Mouse (Mus musculus) liver, adult 2 months (tissue): ENCODE measurements around the gene Fam221b.

Experiments
- CTCF ChIP-seq: fragments of 200-500 bp; IDR thresholded peaks from 2 replicates; pipeline ENCODE4 v1.5.1; 2011; ENCODE audit warnings: low read depth, low read length, control low read depth
- POLR2A ChIP-seq: fragments of 200-500 bp; IDR thresholded peaks from 2 replicates; pipeline ENCODE4 v1.6.1; 2011; ENCODE audit warnings: low read length, control low read depth; ENCODE audit not compliant: insufficient read depth; ENCODE audit errors: extremely low read depth

DNA sequence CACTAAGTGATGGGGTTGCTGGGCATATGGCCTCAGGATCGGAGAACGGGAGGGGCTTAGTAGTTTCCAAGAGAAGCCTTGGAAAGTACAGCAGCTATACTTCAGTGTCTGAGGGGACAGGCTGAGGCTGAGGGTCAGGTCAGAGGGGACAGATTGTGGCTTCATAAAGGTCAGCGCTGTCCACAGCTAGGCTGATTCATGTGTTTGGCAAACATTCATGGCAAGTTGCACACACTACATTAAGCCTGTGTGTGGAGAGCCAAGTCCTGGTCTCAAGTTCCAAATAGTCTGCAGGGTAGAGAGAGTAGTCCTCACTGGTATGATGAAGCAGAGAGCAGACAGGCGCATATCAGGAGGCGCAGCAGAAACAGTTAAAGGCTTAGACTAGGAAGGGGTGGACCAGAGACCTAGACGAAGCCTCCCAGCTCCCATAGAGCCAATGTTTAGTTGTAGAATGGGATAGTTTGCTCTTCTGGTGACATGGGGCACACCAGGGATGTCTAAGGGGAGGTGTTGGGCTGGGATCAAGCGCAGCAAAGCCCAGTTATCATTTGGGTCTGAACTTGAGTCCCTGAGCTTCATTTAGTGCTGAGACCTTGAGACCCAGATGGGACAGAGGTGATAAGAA lies 10.6 kb upstream of the Fam221b start:
- TF ChIP-seq CTCF (no peak), POLR2A (no peak)
